Mouse (Mus musculus) CD4-positive helper T cell, adult 2 months (primary cell): ENCODE data around the gene Zan.

Experiments
- DNase-seq: peaks from one replicate; pipeline ENCODE4 v3.0.0-alpha.2; 2012; ENCODE audit warnings: low read depth, missing footprints, low spot score

Zan gene

GRCm38 (mm10) chr5:137419105-137419504 lies 57.8 kb downstream of the Zan start:
- DNase-seq: no peak

- no peak for DNase-seq
These were observed 62.6 kb downstream of the Zan start for GRCm38 (mm10) chr5:137414253-137414652.

- no peak for DNase-seq
These were observed 65.6 kb downstream of the Zan start for GRCm38 (mm10) chr5:137411235-137411634.

- no peak for DNase-seq
These were observed 66.3 kb downstream of the Zan start for GRCm38 (mm10) chr5:137410549-137410948.

GRCm38 (mm10) chr5:137410066-137410465 lies 66.8 kb downstream of the Zan start:
- no peak for DNase-seq

GRCm38 (mm10) chr5:137409451-137409850 lies 67.4 kb downstream of the Zan start:
- DNase-seq: no peak

- no peak for DNase-seq
These were observed 72.8 kb downstream of the Zan start for GRCm38 (mm10) chr5:137404081-137404480.

GRCm38 (mm10) chr5:137394456-137394855 lies 82.4 kb downstream of the Zan start:
- no peak for DNase-seq

GRCm38 (mm10) chr5:137391641-137392040 lies 85.2 kb downstream of the Zan start:
- DNase-seq: no peak

GRCm38 (mm10) chr5:137386712-137387111 lies 90.2 kb downstream of the Zan start:
- DNase-seq: no peak

GRCm38 (mm10) chr5:137383441-137383840 lies 93.4 kb downstream of the Zan start:
- DNase-seq: no peak

GRCm38 (mm10) chr5:137381152-137381551 lies 95.7 kb downstream of the Zan start:
- peak; percentile 45 for DNase-seq

GRCm38 (mm10) chr5:137377603-137378002 lies 99.3 kb downstream of the Zan start:
- DNase-seq: no peak

GRCm38 (mm10) chr5:137377176-137377575 lies 99.7 kb downstream of the Zan start:
- DNase-seq: no peak

GRCm38 (mm10) chr5:137376722-137377121 lies 100.1 kb downstream of the Zan start:
- DNase-seq: no peak

- no peak for DNase-seq
These were observed 100.7 kb downstream of the Zan start for GRCm38 (mm10) chr5:137376198-137376597.

GRCm38 (mm10) chr5:137375627-137376026 lies 101.2 kb downstream of the Zan start:
- DNase-seq: no peak

GRCm38 (mm10) chr5:137374521-137375080 lies 102.3 kb downstream of the Zan start:
- DNase-seq: no peak

- no peak for DNase-seq
These were observed 103.4 kb downstream of the Zan start for GRCm38 (mm10) chr5:137373371-137373950.

- no peak for DNase-seq
These were observed 107.2 kb downstream of the Zan start for GRCm38 (mm10) chr5:137369665-137370064.

- DNase-seq: no peak
These were observed 118.5 kb downstream of the Zan start for GRCm38 (mm10) chr5:137358382-137358781.

GRCm38 (mm10) chr5:137354091-137354490 lies 122.8 kb downstream of the Zan start:
- no peak for DNase-seq
